Mouse (Mus musculus): ENCODE results near the gene Slc35e2. TPM values are rescaled to one million over a fixed set of nuclear protein-coding genes. Genes with fewer than 3 reads are reported as not detected.
A peak's percentile ranks its signal among the peaks of the same experiment; 100 is the strongest.
"Not testable (repeated sequence)": the region's sequence is repeated elsewhere in the genome, so short reads cannot be mapped to it uniquely, and the experiment has no call there.

Gene Slc35e2
- polyA plus RNA-seq, 1 experiment from 2014 or later = 12.3 TPM

DNA sequence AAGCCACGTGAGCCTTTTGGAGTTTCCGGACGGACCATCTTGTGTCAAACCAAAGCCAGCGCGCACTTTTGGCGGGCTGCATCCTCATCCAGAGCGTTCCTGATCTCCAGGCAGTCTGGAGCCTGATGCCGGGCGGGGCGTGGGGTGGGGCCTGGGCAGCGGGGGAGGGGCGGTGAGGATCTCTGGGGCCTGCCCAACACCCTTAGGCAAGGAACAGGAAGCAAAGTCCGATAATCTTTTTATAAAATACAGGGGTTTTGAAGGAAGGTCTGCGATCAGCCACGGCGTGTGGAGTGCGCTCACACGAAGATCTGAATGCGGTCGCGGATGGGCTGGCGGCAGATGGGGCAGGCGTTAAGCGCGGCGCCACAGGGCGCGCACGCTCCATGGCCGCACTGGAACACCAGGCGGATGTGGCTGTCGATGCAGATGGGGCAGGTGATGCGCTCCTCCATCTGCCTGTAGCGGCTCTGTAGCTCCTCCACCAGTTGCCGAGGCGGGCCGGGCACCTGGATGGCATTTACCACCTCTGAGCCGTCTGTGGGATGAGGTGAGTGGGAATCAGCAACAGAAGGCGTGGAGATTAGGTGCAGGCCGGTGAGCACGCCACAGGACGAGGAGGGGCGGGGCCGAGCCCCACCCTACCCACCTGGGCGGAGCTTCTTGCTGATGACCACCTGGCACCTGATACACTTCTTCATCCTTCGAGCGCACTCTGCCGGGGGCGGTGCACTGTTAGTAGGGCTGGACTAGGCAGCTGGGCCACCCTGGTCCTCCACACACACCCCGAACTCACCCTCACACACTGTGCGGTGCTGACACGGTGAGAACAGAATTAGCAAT lies 53.5 kb downstream of the Slc35e2 start:
- peak overlapping the region; percentile 30 for H3K9ac ChIP-seq (ENCODE audit: low read depth, low read length)
- H3K4me2 ChIP-seq (ENCODE audit: low read length) = peak overlapping the region; percentile 53
- H3K27ac ChIP-seq (ENCODE audit: low read depth, low read length) = no peak overlapping the region
- peak overlapping the region; percentile 28 for H3K4me3 ChIP-seq (ENCODE audit: low read length)
- peaks cover 56% of the 10 kb centered on the region for H3K27me3 ChIP-seq (replicated peaks; ENCODE audit: control insufficient read depth, insufficient read depth, low read length)
- ATAC-seq = peak; percentile 38
- H3K36me3 ChIP-seq (ENCODE audit: control insufficient read depth, insufficient read depth, low read length) = peaks cover 36% of the 10 kb centered on the region
- H3K9me3 ChIP-seq (ENCODE audit: control insufficient read depth, low read length) = no peaks in the 10 kb centered on the region
- WGBS = 6% methylated on average over 52 of the region's 52 CpGs
- peaks cover 27% of the 10 kb centered on the region for H3K4me1 ChIP-seq (ENCODE audit: control insufficient read depth, insufficient read depth, low read depth, low read length)

DNA sequence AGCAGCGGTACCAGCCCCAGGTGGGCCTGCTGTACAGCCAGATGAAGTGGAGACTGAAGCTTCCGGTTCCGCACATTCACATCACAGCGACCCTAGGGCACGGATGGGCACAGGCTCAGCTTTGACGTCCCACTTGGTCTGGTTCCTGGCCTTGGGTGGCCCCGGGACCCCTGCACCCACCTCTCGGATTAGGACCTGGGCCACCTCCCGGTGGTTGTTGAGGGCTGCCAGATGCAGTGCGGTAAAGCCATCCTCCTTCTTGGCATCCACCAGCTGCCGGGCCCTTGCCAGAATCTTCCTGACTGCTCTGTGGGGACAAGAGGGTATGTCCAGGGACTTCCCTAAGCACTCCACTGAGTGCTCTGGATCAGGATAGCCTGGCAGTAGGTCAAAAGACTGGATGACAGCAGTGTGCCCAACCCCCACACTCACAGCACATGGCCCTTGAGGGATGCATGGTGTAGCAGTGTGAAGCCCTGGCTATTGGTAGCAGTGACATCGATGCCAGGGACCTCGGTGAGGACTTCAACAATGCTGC lies 55.1 kb downstream of the Slc35e2 start:
- 88% methylated on average over 13 of the region's 13 CpGs for WGBS
- Histone ChIP-seq H3K27me3 (replicated peaks; ENCODE audit: control insufficient read depth, insufficient read depth, low read length) (peaks cover 44% of the 10 kb centered on the region), H3K36me3 (ENCODE audit: control insufficient read depth, insufficient read depth, low read length) (peaks cover 22% of the 10 kb centered on the region)

DNA sequence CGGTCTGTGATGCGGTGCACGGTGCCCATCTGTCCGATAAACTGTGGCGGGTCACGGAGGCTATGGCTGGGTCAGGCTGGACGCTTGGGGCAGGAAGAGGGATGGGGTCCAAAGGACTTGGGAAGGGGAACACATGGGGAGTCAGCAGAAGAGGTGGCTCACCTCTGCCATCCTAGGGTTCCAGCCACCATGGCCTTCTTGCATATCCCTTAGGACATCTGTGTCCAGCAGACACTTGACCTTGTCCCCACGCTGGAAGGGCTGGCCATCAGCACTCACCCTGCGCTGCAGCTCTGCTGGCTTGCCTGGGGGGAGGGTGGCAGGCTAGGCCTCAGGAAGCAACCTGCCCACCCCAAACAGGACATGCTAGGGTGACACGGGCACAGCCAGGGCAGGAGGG lies 57.7 kb downstream of the Slc35e2 start:
- Histone ChIP-seq H3K4me3 (ENCODE audit: low read length) (no peak overlapping the region), H3K36me3 (ENCODE audit: control insufficient read depth, insufficient read depth, low read length) (peaks cover 21% of the 10 kb centered on the region), H3K4me1 (ENCODE audit: control insufficient read depth, insufficient read depth, low read depth, low read length) (peaks cover 11% of the 10 kb centered on the region), H3K27me3 (replicated peaks; ENCODE audit: control insufficient read depth, insufficient read depth, low read length) (peaks cover 29% of the 10 kb centered on the region), H3K27ac (ENCODE audit: low read depth, low read length) (no peak overlapping the region), H3K4me2 (ENCODE audit: low read length) (no peak overlapping the region), H3K9me3 (ENCODE audit: control insufficient read depth, low read length) (no peaks in the 10 kb centered on the region), H3K9ac (ENCODE audit: low read depth, low read length) (no peak overlapping the region)
- no peak for ATAC-seq
- WGBS = 88% methylated on average over 10 of the region's 10 CpGs

More for the DNA sequence above, 55.1 kb downstream of the Slc35e2 start:
- Histone ChIP-seq H3K27ac (ENCODE audit: low read depth, low read length) (no peak overlapping the region), H3K9me3 (ENCODE audit: control insufficient read depth, low read length) (no peaks in the 10 kb centered on the region), H3K4me1 (ENCODE audit: control insufficient read depth, insufficient read depth, low read depth, low read length) (peaks cover 27% of the 10 kb centered on the region), H3K4me3 (ENCODE audit: low read length) (no peak overlapping the region), H3K9ac (ENCODE audit: low read depth, low read length) (no peak overlapping the region), H3K4me2 (ENCODE audit: low read length) (no peak overlapping the region)
- no peak for ATAC-seq

DNA sequence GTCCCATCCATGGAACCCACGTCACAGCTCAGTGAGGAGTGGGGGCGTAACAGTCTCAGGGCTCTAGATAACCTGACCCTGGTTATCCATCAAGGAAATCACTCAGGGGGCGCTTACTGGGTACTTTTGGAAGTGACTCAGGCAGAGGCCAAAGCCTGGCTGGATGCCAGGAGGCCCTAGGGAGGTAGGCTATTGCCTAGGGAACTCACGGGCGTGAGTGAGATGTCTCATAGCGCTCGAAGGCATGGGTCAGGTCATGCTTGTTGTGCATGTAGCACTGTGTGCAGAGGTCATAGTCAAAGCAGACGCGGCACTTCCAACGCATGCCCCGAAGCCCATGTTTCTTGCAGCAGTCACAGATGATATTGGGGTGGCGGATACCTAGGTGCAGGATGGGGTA lies 59.4 kb downstream of the Slc35e2 start:
- no peaks in the 10 kb centered on the region for H3K9me3 ChIP-seq (ENCODE audit: control insufficient read depth, low read length)
- H3K4me3 ChIP-seq (ENCODE audit: low read length) = no peak overlapping the region
- H3K4me2 ChIP-seq (ENCODE audit: low read length) = no peak overlapping the region
- 83% methylated on average over 12 of the region's 12 CpGs for WGBS
- H3K36me3 ChIP-seq (ENCODE audit: control insufficient read depth, insufficient read depth, low read length) = peaks cover 23% of the 10 kb centered on the region
- no peak overlapping the region for H3K9ac ChIP-seq (ENCODE audit: low read depth, low read length)
- H3K27ac ChIP-seq (ENCODE audit: low read depth, low read length) = no peak overlapping the region
- no peaks in the 10 kb centered on the region for H3K4me1 ChIP-seq (ENCODE audit: control insufficient read depth, insufficient read depth, low read depth, low read length)
- ATAC-seq = no peak
- peaks cover 13% of the 10 kb centered on the region for H3K27me3 ChIP-seq (replicated peaks; ENCODE audit: control insufficient read depth, insufficient read depth, low read length)

DNA sequence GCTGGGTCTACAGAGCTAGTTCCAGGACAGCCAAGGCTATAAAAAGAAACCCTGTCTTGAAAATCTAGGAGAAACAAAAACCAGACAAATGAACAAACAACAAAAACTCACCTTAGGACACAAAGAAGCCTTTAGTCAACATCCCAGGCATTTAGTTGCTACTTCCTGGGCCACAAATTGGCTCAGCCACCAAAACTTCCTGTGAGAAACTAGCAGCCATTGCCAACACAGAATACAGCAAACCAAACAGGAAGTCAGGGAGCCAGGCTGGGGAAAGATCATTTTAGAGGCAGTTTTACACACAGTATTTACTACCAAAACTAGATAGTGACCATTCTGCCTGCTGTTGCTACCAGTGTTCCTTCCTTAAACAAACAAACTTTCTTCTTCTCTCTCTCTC lies 65.7 kb downstream of the Slc35e2 start:
- Histone ChIP-seq H3K4me1 (ENCODE audit: control insufficient read depth, insufficient read depth, low read depth, low read length) (peaks cover 6% of the 10 kb centered on the region), H3K4me3 (ENCODE audit: low read length) (no peak overlapping the region), H3K27me3 (replicated peaks; ENCODE audit: control insufficient read depth, insufficient read depth, low read length) (no peaks in the 10 kb centered on the region), H3K9me3 (ENCODE audit: control insufficient read depth, low read length) (no peaks in the 10 kb centered on the region), H3K27ac (ENCODE audit: low read depth, low read length) (no peak overlapping the region), H3K4me2 (ENCODE audit: low read length) (no peak overlapping the region), H3K9ac (ENCODE audit: low read depth, low read length) (no peak overlapping the region), H3K36me3 (ENCODE audit: control insufficient read depth, insufficient read depth, low read length) (peaks cover 6% of the 10 kb centered on the region; the same call in 1 of the 2 replicates)
- ATAC-seq = no peak

DNA sequence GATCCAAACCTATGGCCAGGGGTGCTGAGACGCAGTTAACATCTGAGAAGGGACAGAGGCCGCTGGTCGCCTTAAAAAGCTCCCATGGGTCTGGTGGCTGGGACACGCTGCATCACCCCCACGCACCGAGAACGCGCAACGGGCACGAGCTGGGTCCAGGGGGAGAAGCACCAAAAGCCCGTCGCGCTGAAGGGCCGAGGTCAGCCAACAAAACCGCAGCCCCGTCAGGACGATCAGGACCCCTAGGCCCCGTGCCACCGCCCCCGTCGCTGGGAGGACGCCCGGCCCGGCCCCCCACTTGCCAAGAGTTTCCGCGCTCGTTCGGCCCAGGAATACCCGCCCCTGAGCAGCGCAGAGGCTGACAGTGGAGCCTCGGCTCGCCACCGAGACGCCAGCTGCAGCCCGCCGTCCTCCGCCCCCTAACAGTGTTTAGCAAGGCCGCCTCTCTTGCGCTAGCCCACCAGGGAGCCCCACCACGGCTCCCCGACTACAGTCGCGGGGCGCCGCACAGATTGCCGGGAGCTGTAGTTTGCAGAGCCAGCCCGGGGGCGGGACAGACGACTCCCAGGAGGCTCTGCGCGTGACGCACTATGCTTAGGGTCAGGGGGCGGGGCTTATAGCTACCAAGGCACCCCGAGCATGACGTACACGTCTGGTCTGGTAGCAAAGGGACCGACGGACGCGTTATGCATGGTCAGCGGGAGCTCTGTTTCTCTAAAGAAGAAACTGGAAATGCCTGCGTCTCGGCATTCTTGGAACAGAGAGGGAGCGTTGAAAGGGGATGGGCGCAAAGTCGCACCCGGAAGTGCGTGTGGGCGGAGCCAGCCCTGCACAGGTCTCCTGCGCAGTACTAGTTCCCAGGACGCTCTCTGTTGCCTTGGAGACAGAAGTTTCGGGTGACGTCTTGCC lies 67.7 kb downstream of the Slc35e2 start, which contains the start of gene Mib2:
TSS of gene Mib2 (minus strand) at position 510 of the 909 bp plus-strand sequence.
- Histone ChIP-seq H3K36me3 (ENCODE audit: control insufficient read depth, insufficient read depth, low read length) (0 out of 2 replicates have a peak, but pooled peaks cover 4% of the 10 kb centered on the region), H3K4me1 (ENCODE audit: control insufficient read depth, insufficient read depth, low read depth, low read length) (peaks cover 6% of the 10 kb centered on the region), H3K27me3 (replicated peaks; ENCODE audit: control insufficient read depth, insufficient read depth, low read length) (no peaks in the 10 kb centered on the region), H3K27ac (ENCODE audit: low read depth, low read length) (peak within 1 kb of the TSS; percentile 89), H3K9me3 (ENCODE audit: control insufficient read depth, low read length) (no peaks in the 10 kb centered on the region), H3K4me2 (ENCODE audit: low read length) (peak within 1 kb of the TSS; percentile 66), H3K9ac (ENCODE audit: low read depth, low read length) (peak within 1 kb of the TSS; percentile 89), H3K4me3 (ENCODE audit: low read length) (peak within 1 kb of the TSS; percentile 92)
- ATAC-seq = peak; percentile 99
- under 1% methylated on average over 73 of the region's 73 CpGs for WGBS

DNA sequence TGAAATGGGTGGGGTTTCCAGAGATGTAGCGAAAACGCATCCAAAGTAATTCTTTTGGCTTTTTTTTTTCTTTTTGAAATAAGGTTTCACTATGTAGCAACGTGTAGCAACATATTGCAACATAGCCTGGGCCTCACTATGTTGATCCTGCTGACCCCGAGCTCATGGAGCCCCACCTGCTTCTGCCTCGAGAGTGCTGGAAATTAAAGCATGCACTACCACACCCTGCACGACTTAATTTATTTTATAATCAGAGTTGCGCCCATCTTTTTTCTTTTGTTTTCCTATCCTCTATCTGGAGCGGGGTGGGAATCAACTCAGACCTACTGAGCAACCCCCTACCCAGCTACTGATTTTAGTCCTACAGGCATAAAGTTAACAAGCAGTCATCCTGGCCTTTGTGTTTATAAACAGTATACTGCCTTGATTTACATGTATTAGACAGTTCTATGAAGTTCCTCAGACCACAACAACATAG lies 68.4 kb downstream of the Slc35e2 start:
- Histone ChIP-seq H3K9me3 (ENCODE audit: control insufficient read depth, low read length) (no peaks in the 10 kb centered on the region), H3K4me1 (ENCODE audit: control insufficient read depth, insufficient read depth, low read depth, low read length) (peaks cover 6% of the 10 kb centered on the region), H3K27ac (ENCODE audit: low read depth, low read length) (no peak overlapping the region; the same call in 1 of the 2 replicates), H3K4me2 (ENCODE audit: low read length) (peak overlapping the region; percentile 52), H3K4me3 (ENCODE audit: low read length) (peak overlapping the region; percentile 92), H3K9ac (ENCODE audit: low read depth, low read length) (peak overlapping the region; percentile 2; the same call in 1 of the 2 replicates), H3K27me3 (replicated peaks; ENCODE audit: control insufficient read depth, insufficient read depth, low read length) (0 out of 2 replicates have a peak, but pooled peaks cover 2% of the 10 kb centered on the region), H3K36me3 (ENCODE audit: control insufficient read depth, insufficient read depth, low read length) (0 out of 2 replicates have a peak, but pooled peaks cover 2% of the 10 kb centered on the region)
- 2% methylated on average over 8 of the region's 8 CpGs for WGBS
- peak; percentile 1; the same call in 1 of the 2 replicates for ATAC-seq

DNA sequence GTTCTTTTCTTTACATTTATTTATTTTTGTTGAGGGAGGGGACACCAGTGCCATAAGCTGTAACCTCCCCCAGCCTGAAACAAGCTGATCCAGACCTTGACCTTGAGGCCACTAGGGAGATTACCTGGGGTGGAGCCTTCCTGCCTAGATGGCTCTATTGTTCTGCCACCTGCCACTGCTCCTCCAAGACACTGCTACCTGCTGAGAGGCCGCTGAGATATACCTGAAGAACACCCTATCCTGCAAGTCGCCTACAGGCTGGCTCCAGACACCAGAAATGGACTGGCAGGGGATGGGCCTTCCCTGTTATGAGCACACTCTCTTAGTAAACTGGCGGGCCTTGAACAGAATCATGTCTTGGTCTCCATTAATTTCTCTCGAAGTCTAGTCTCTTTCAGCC lies 69.0 kb downstream of the Slc35e2 start:
- not testable (repeated sequence) for H3K27ac ChIP-seq (ENCODE audit: low read depth, low read length); H3K27me3 ChIP-seq (replicated peaks; ENCODE audit: control insufficient read depth, insufficient read depth, low read length); H3K9ac ChIP-seq (ENCODE audit: low read depth, low read length); H3K4me3 ChIP-seq (ENCODE audit: low read length); H3K36me3 ChIP-seq (ENCODE audit: control insufficient read depth, insufficient read depth, low read length); H3K4me2 ChIP-seq (ENCODE audit: low read length); ATAC-seq; H3K4me1 ChIP-seq (ENCODE audit: control insufficient read depth, insufficient read depth, low read depth, low read length); H3K9me3 ChIP-seq (ENCODE audit: control insufficient read depth, low read length)
- WGBS = 56% methylated on average over 4 of the region's 4 CpGs
